ENCODE assay signal across 12 mouse cellular contexts in genomic region chr12:73810903-73811302, GRCm38 (mm10).
A peak's percentile ranks its signal among the peaks of the same experiment; 100 is the strongest.
DNase-seq lines count a peak whose midpoint lies in the region; ATAC-seq and TF ChIP-seq lines count a peak whose summit lies in the region.
"Had no signal": no experiment of that assay in that cellular context is flagged by ENCODE, and none has a peak within 500 bp of the region (broad histone marks: within the 10 kb centered on the region; RNA-seq: fewer than 3 reads in every experiment).

No protein-coding gene starts in this region.

- no peak overlapping the region for H3K4me2 ChIP-seq in intestine, embryonic 14.5 days (ENCODE audit: low read length)
- no peak overlapping the region for H3K4me2 ChIP-seq in intestine, postnatal 0 days (replicated peaks; ENCODE audit: low read depth)
- H3K4me2 ChIP-seq in lung, embryonic 15.5 days: no peak overlapping the region
- H3K4me2 ChIP-seq in myocyte (ENCODE audit: low read depth): peak overlapping the region; percentile 69

- H3K79me2 ChIP-seq in myocyte (ENCODE audit: control insufficient read depth, insufficient read depth): no peaks in the 10 kb centered on the region

- H3K9me3 ChIP-seq in intestine, embryonic 14.5 days (ENCODE audit: control insufficient read depth, low read length): no peaks in the 10 kb centered on the region
- no peaks in the 10 kb centered on the region for H3K9me3 ChIP-seq in intestine, postnatal 0 days (ENCODE audit: control insufficient read depth)
- H3K9me3 ChIP-seq in lung, embryonic 15.5 days: no peaks in the 10 kb centered on the region

- intact Hi-C loops in gastrocnemius, adult 2 months (cut with DNase I): no loop called here

- no peaks in the 10 kb centered on the region for H3K36me3 ChIP-seq in intestine, embryonic 14.5 days (ENCODE audit: control insufficient read depth, insufficient read depth, low read length)
- H3K36me3 ChIP-seq in intestine, postnatal 0 days (ENCODE audit: control insufficient read depth, insufficient read depth): no peaks in the 10 kb centered on the region
- no peaks in the 10 kb centered on the region for H3K36me3 ChIP-seq in lung, embryonic 15.5 days
- H3K36me3 ChIP-seq in myocyte (ENCODE audit: control insufficient read depth, insufficient read depth): no peaks in the 10 kb centered on the region

- H3K27me3 ChIP-seq in intestine, embryonic 14.5 days (replicated peaks; ENCODE audit: control insufficient read depth, insufficient read depth, low read length): no peaks in the 10 kb centered on the region
- H3K27me3 ChIP-seq in intestine, postnatal 0 days (replicated peaks; ENCODE audit: control insufficient read depth, insufficient read depth, low read length): no peaks in the 10 kb centered on the region
- H3K27me3 ChIP-seq in lung, embryonic 15.5 days: no peaks in the 10 kb centered on the region
- no peaks in the 10 kb centered on the region for H3K27me3 ChIP-seq in myocyte (ENCODE audit: control insufficient read depth, insufficient read depth, insufficient read length)

- no peak overlapping the region for H3ac ChIP-seq in myocyte (ENCODE audit: control insufficient read depth, insufficient read length)

- TF ChIP-seq POLR2A in myocyte (IDR thresholded peaks at IDR 0.05; ENCODE audit: insufficient read length, low read depth): no peak

- no peak for ATAC-seq in intestine, embryonic 14.5 days (replicated peaks; ENCODE audit: low FRiP score, low TSS enrichment, low read depth)
- ATAC-seq in intestine, postnatal 0 days: no peak
- ATAC-seq in lung, embryonic 15.5 days (ENCODE audit: borderline replicate concordance, extremely low read depth, low FRiP score, low TSS enrichment): no peak
- ATAC-seq: hindbrain, postnatal 0 days had no signal

- no peak overlapping the region for H3K9ac ChIP-seq in intestine, embryonic 14.5 days (ENCODE audit: low read length)
- no peak overlapping the region for H3K9ac ChIP-seq in intestine, postnatal 0 days (ENCODE audit: low read depth, low read length)
- H3K9ac ChIP-seq in lung, embryonic 15.5 days: no peak overlapping the region
- H3K9ac ChIP-seq: liver, embryonic 14.5 days had no signal

- no peak for DNase-seq in gastrocnemius, adult 2 months
- DNase-seq in gastrocnemius, postnatal 25 days: no peak
- DNase-seq in intestine, embryonic 14.5 days (ENCODE audit: low spot score): no peak
- DNase-seq in lung, postnatal 36 days: no peak
- no peak for DNase-seq in urinary bladder, postnatal 4 days (ENCODE audit: low spot score in 2 of 2)
- DNase-seq: B cell, adult 2 months; thymus, postnatal 4 days had no signal

- WGBS in intestine, embryonic 14.5 days: 60% methylated on average over 5 of the region's 5 CpGs
- WGBS in intestine, postnatal 0 days: 66% methylated on average over 5 of the region's 5 CpGs
- 52% methylated on average over 5 of the region's 5 CpGs for WGBS in lung, embryonic 15.5 days

- no peak for TF ChIP-seq CTCF in gastrocnemius, adult 2 months (IDR thresholded peaks at IDR 0.05)
- no peak for TF ChIP-seq CTCF in intestine, postnatal 0 days (IDR thresholded peaks at IDR 0.05; ENCODE audit: low read depth)

- H3K4me1 ChIP-seq in intestine, embryonic 14.5 days (replicated peaks; ENCODE audit: control insufficient read depth, insufficient read depth, low read length): peaks cover 35% of the 10 kb centered on the region
- H3K4me1 ChIP-seq in intestine, postnatal 0 days (replicated peaks; ENCODE audit: control insufficient read depth, insufficient read depth, low read length): no peaks in the 10 kb centered on the region
- peaks cover 37% of the 10 kb centered on the region for H3K4me1 ChIP-seq in lung, embryonic 15.5 days

- peak overlapping the region; percentile 71 for H3K27ac ChIP-seq in gastrocnemius, adult 2 months
- H3K27ac ChIP-seq in intestine, embryonic 14.5 days (ENCODE audit: low read depth): peak overlapping the region; percentile 80; the same call in 1 of the 2 replicates
- H3K27ac ChIP-seq in intestine, postnatal 0 days (ENCODE audit: low read depth, low read length): no peak overlapping the region
- H3K27ac ChIP-seq in lung, embryonic 15.5 days: peak overlapping the region; percentile 37
- H3K27ac ChIP-seq: hindbrain, postnatal 0 days; liver, embryonic 14.5 days had no signal

- H3K4me3 ChIP-seq in gastrocnemius, adult 2 months: no peak overlapping the region
- H3K4me3 ChIP-seq in intestine, embryonic 14.5 days (ENCODE audit: low read depth, low read length): no peak overlapping the region
- H3K4me3 ChIP-seq in intestine, postnatal 0 days (ENCODE audit: low read depth, low read length): no peak overlapping the region
- no peak overlapping the region for H3K4me3 ChIP-seq in lung, embryonic 15.5 days
- H3K4me3 ChIP-seq in myocyte: no peak overlapping the region

TF ChIP-seq in myocyte, 11 proteins besides CTCF, POLR2A, EP300 and RAD21:
- TF ChIP-seq POLR2AphosphoS2 (IDR thresholded peaks at IDR 0.05; ENCODE audit: insufficient read length, low read depth): no peak
- no peak for TF ChIP-seq MYOG (IDR thresholded peaks at IDR 0.05; ENCODE audit: control insufficient read depth in 1 of 3, insufficient read depth in 1 of 3, insufficient read length in 2 of 3, low read depth in 2 of 3)
- no peak for TF ChIP-seq MYOD1 (IDR thresholded peaks at IDR 0.05; ENCODE audit: control insufficient read depth in 1 of 3, insufficient read length in 2 of 3, low read depth in 2 of 3)
- no peak for TF ChIP-seq E2F4 (IDR thresholded peaks at IDR 0.05; ENCODE audit: insufficient read depth)
- TF ChIP-seq TCF12 (IDR thresholded peaks at IDR 0.05; ENCODE audit: insufficient read depth, poor library complexity, severe bottlenecking): no peak
- no peak for TF ChIP-seq SRF (IDR thresholded peaks at IDR 0.05; ENCODE audit: control insufficient read depth, insufficient read length, low read depth)
- TF ChIP-seq CEBPB (IDR thresholded peaks at IDR 0.05; ENCODE audit: insufficient read depth, poor library complexity, severe bottlenecking): no peak
- TF ChIP-seq REST (IDR thresholded peaks at IDR 0.05; ENCODE audit: insufficient read depth, insufficient read length): no peak
- no peak for TF ChIP-seq USF1 (IDR thresholded peaks at IDR 0.05; ENCODE audit: low read depth)
- no peak for TF ChIP-seq MAX (IDR thresholded peaks at IDR 0.05; ENCODE audit: low read depth)
- TF ChIP-seq TCF3 (IDR thresholded peaks at IDR 0.05; ENCODE audit: insufficient read length, low read depth): no peak
